Mouse (Mus musculus) lung, adult 2 months (tissue): Measurements from ENCODE around the gene Mta3.

ENCODE experiments used
- CTCF ChIP-seq: fragments of 200-500 bp; IDR thresholded peaks from 2 replicates; pipeline ENCODE4 v1.5.1; 2011; ENCODE audit warnings: mild to moderate bottlenecking, low read length, control low read depth; ENCODE audit not compliant: insufficient read depth
- POLR2A ChIP-seq: fragments of 200-500 bp; IDR thresholded peaks from 2 replicates; pipeline ENCODE4 v1.6.1; 2011; ENCODE audit warnings: low read depth, mild to moderate bottlenecking, control low read depth, low read length, borderline replicate concordance; ENCODE audit errors: extremely low read depth

- TF ChIP-seq CTCF (no peak), POLR2A (no peak)
These were observed 21.5 kb upstream of the Mta3 start for GRCm38 (mm10) chr17:83684475-83684874.
